Mouse (Mus musculus): ENCODE measurements around the gene Hadh. TPM values are rescaled to one million over a fixed set of nuclear protein-coding genes. Genes with fewer than 3 reads are reported as not detected.

Hadh gene
- polyA plus RNA-seq, 1 experiment from 2014 or later: 112 TPM

GRCm38 (mm10) chr3:131202311-131202710 lies 69.6 kb downstream of the Hadh start:
- H3K4me2 ChIP-seq (ENCODE audit: low read depth, low read length): no peak overlapping the region
- no peak overlapping the region for H3K4me3 ChIP-seq (ENCODE audit: low read depth, low read length)
- 0 out of 2 replicates have a peak, but pooled peaks cover 6% of the 10 kb centered on the region for H3K4me1 ChIP-seq (ENCODE audit: control insufficient read depth, insufficient read depth, low read length)
- H3K9ac ChIP-seq (ENCODE audit: low read depth, low read length): no peak overlapping the region
- no peaks in the 10 kb centered on the region for H3K9me3 ChIP-seq (ENCODE audit: control insufficient read depth, low read length)
- WGBS: 20% methylated on average over 7 of the region's 7 CpGs
- ATAC-seq (ENCODE audit: low read depth) (peak; percentile 63; the same call in 1 of the 2 replicates), DNase-seq (ENCODE audit: low spot score) (no peak)
- no peak overlapping the region for H3K27ac ChIP-seq (replicated peaks; ENCODE audit: low read depth, low read length)
- H3K27me3 ChIP-seq (replicated peaks; ENCODE audit: control insufficient read depth, insufficient read depth, low read length): no peaks in the 10 kb centered on the region
- no peaks in the 10 kb centered on the region for H3K36me3 ChIP-seq (ENCODE audit: control insufficient read depth, insufficient read depth, low read length)

- 0 out of 2 replicates have a peak, but pooled peaks cover under 1% of the 10 kb centered on the region for H3K36me3 ChIP-seq (ENCODE audit: control insufficient read depth, insufficient read depth, low read length)
- H3K9me3 ChIP-seq (ENCODE audit: control insufficient read depth, low read length): no peaks in the 10 kb centered on the region
- H3K4me3 ChIP-seq (ENCODE audit: low read depth, low read length): no peak overlapping the region
- no peak overlapping the region for H3K27ac ChIP-seq (replicated peaks; ENCODE audit: low read depth, low read length)
- H3K4me1 ChIP-seq (ENCODE audit: control insufficient read depth, insufficient read depth, low read length): peaks cover 15% of the 10 kb centered on the region; the same call in 1 of the 2 replicates
- H3K9ac ChIP-seq (ENCODE audit: low read depth, low read length): no peak overlapping the region
- 72% methylated on average over 20 of the region's 20 CpGs for WGBS
- H3K27me3 ChIP-seq (replicated peaks; ENCODE audit: control insufficient read depth, insufficient read depth, low read length): no peaks in the 10 kb centered on the region
- ATAC-seq (ENCODE audit: low read depth): no peak
- no peak for DNase-seq (ENCODE audit: low spot score)
- no peak overlapping the region for H3K4me2 ChIP-seq (ENCODE audit: low read depth, low read length)
Observed at GRCm38 (mm10) chr3:131199590-131200288, 72.2 kb downstream of the Hadh start.

GRCm38 (mm10) chr3:131198991-131199390 lies 72.9 kb downstream of the Hadh start:
- Histone ChIP-seq H3K9me3 (ENCODE audit: control insufficient read depth, low read length) (no peaks in the 10 kb centered on the region), H3K27me3 (replicated peaks; ENCODE audit: control insufficient read depth, insufficient read depth, low read length) (no peaks in the 10 kb centered on the region), H3K4me1 (ENCODE audit: control insufficient read depth, insufficient read depth, low read length) (peaks cover 15% of the 10 kb centered on the region; the same call in 1 of the 2 replicates), H3K4me3 (ENCODE audit: low read depth, low read length) (no peak overlapping the region), H3K4me2 (ENCODE audit: low read depth, low read length) (no peak overlapping the region), H3K36me3 (ENCODE audit: control insufficient read depth, insufficient read depth, low read length) (0 out of 2 replicates have a peak, but pooled peaks cover 5% of the 10 kb centered on the region), H3K27ac (replicated peaks; ENCODE audit: low read depth, low read length) (no peak overlapping the region), H3K9ac (ENCODE audit: low read depth, low read length) (no peak overlapping the region)
- no peak for DNase-seq (ENCODE audit: low spot score)
- ATAC-seq (ENCODE audit: low read depth): no peak
- WGBS: 77% methylated on average over 3 of the region's 3 CpGs

GRCm38 (mm10) chr3:131196507-131197019 lies 75.3 kb downstream of the Hadh start:
- ATAC-seq (ENCODE audit: low read depth) (no peak), DNase-seq (ENCODE audit: low spot score) (peak; percentile 26)
- Histone ChIP-seq H3K9me3 (ENCODE audit: control insufficient read depth, low read length) (no peaks in the 10 kb centered on the region), H3K4me1 (ENCODE audit: control insufficient read depth, insufficient read depth, low read length) (peaks cover 9% of the 10 kb centered on the region; the same call in 1 of the 2 replicates), H3K4me3 (ENCODE audit: low read depth, low read length) (no peak overlapping the region), H3K36me3 (ENCODE audit: control insufficient read depth, insufficient read depth, low read length) (0 out of 2 replicates have a peak, but pooled peaks cover 5% of the 10 kb centered on the region), H3K9ac (ENCODE audit: low read depth, low read length) (no peak overlapping the region), H3K27ac (replicated peaks; ENCODE audit: low read depth, low read length) (peak overlapping the region; percentile 52; the same call in 1 of the 2 replicates), H3K4me2 (ENCODE audit: low read depth, low read length) (no peak overlapping the region), H3K27me3 (replicated peaks; ENCODE audit: control insufficient read depth, insufficient read depth, low read length) (no peaks in the 10 kb centered on the region)
- WGBS: 38% methylated on average over 8 of the region's 8 CpGs

- H3K36me3 ChIP-seq (ENCODE audit: control insufficient read depth, insufficient read depth, low read length): 0 out of 2 replicates have a peak, but pooled peaks cover 5% of the 10 kb centered on the region
- H3K9me3 ChIP-seq (ENCODE audit: control insufficient read depth, low read length): no peaks in the 10 kb centered on the region
- ATAC-seq (ENCODE audit: low read depth) (no peak), DNase-seq (ENCODE audit: low spot score) (no peak)
- H3K9ac ChIP-seq (ENCODE audit: low read depth, low read length): no peak overlapping the region
- no peaks in the 10 kb centered on the region for H3K27me3 ChIP-seq (replicated peaks; ENCODE audit: control insufficient read depth, insufficient read depth, low read length)
- H3K4me3 ChIP-seq (ENCODE audit: low read depth, low read length): no peak overlapping the region
- no peak overlapping the region for H3K4me2 ChIP-seq (ENCODE audit: low read depth, low read length)
- peaks cover 9% of the 10 kb centered on the region; the same call in 1 of the 2 replicates for H3K4me1 ChIP-seq (ENCODE audit: control insufficient read depth, insufficient read depth, low read length)
- WGBS: 48% methylated on average over 10 of the region's 10 CpGs
- peak overlapping the region; percentile 52 for H3K27ac ChIP-seq (replicated peaks; ENCODE audit: low read depth, low read length)
Observed at GRCm38 (mm10) chr3:131196050-131196449, 75.9 kb downstream of the Hadh start.

- Histone ChIP-seq H3K4me2 (ENCODE audit: low read depth, low read length) (no peak overlapping the region), H3K9ac (ENCODE audit: low read depth, low read length) (no peak overlapping the region), H3K36me3 (ENCODE audit: control insufficient read depth, insufficient read depth, low read length) (0 out of 2 replicates have a peak, but pooled peaks cover 5% of the 10 kb centered on the region), H3K4me1 (ENCODE audit: control insufficient read depth, insufficient read depth, low read length) (peaks cover 12% of the 10 kb centered on the region; the same call in 1 of the 2 replicates), H3K27me3 (replicated peaks; ENCODE audit: control insufficient read depth, insufficient read depth, low read length) (no peaks in the 10 kb centered on the region), H3K9me3 (ENCODE audit: control insufficient read depth, low read length) (no peaks in the 10 kb centered on the region), H3K4me3 (ENCODE audit: low read depth, low read length) (no peak overlapping the region), H3K27ac (replicated peaks; ENCODE audit: low read depth, low read length) (no peak overlapping the region)
- no peak for ATAC-seq (ENCODE audit: low read depth)
- DNase-seq (ENCODE audit: low spot score): no peak
- WGBS: 82% methylated on average over 7 of the region's 7 CpGs
Observed at GRCm38 (mm10) chr3:131191454-131191853, 80.4 kb downstream of the Hadh start.

GRCm38 (mm10) chr3:131190671-131191367 lies 81.1 kb downstream of the Hadh start:
- H3K27me3 ChIP-seq (replicated peaks; ENCODE audit: control insufficient read depth, insufficient read depth, low read length): no peaks in the 10 kb centered on the region
- no peak overlapping the region for H3K4me3 ChIP-seq (ENCODE audit: low read depth, low read length)
- DNase-seq (ENCODE audit: low spot score) (no peak), ATAC-seq (ENCODE audit: low read depth) (no peak)
- H3K9ac ChIP-seq (ENCODE audit: low read depth, low read length): no peak overlapping the region
- 0 out of 2 replicates have a peak, but pooled peaks cover 5% of the 10 kb centered on the region for H3K36me3 ChIP-seq (ENCODE audit: control insufficient read depth, insufficient read depth, low read length)
- no peaks in the 10 kb centered on the region for H3K9me3 ChIP-seq (ENCODE audit: control insufficient read depth, low read length)
- no peak overlapping the region for H3K27ac ChIP-seq (replicated peaks; ENCODE audit: low read depth, low read length)
- 81% methylated on average over 18 of the region's 19 CpGs for WGBS
- no peak overlapping the region for H3K4me2 ChIP-seq (ENCODE audit: low read depth, low read length)
- H3K4me1 ChIP-seq (ENCODE audit: control insufficient read depth, insufficient read depth, low read length): peaks cover 6% of the 10 kb centered on the region; the same call in 1 of the 2 replicates

- H3K27ac ChIP-seq (replicated peaks; ENCODE audit: low read depth, low read length): no peak overlapping the region
- WGBS: 53% methylated on average over 11 of the region's 11 CpGs
- no peak for ATAC-seq (ENCODE audit: low read depth)
Observed at GRCm38 (mm10) chr3:131190239-131190638, 81.7 kb downstream of the Hadh start.

More at GRCm38 (mm10) chr3:131190239-131190638, 81.7 kb downstream of the Hadh start:
- no peak overlapping the region for H3K4me3 ChIP-seq (ENCODE audit: low read depth, low read length)
- H3K36me3 ChIP-seq (ENCODE audit: control insufficient read depth, insufficient read depth, low read length): 0 out of 2 replicates have a peak, but pooled peaks cover 5% of the 10 kb centered on the region
- no peak overlapping the region for H3K4me2 ChIP-seq (ENCODE audit: low read depth, low read length)
- H3K9me3 ChIP-seq (ENCODE audit: control insufficient read depth, low read length): no peaks in the 10 kb centered on the region
- no peak for DNase-seq (ENCODE audit: low spot score)
- no peaks in the 10 kb centered on the region for H3K27me3 ChIP-seq (replicated peaks; ENCODE audit: control insufficient read depth, insufficient read depth, low read length)
- peaks cover 6% of the 10 kb centered on the region; the same call in 1 of the 2 replicates for H3K4me1 ChIP-seq (ENCODE audit: control insufficient read depth, insufficient read depth, low read length)
- H3K9ac ChIP-seq (ENCODE audit: low read depth, low read length): no peak overlapping the region
